Comparison of ENCODE assay signal across 13 mouse cellular contexts in genomic region chr4:141641353-141641771, GRCm38 (mm10). TPM values are rescaled to one million over a fixed set of nuclear protein-coding genes. Genes with fewer than 3 reads are reported as not detected.
DNase-seq lines count a peak whose midpoint lies in the region; TF ChIP-seq lines count a peak whose summit lies in the region.
"Had no signal": no experiment of that assay in that cellular context is flagged by ENCODE, and none has a peak within 500 bp of the region (broad histone marks: within the 10 kb centered on the region; RNA-seq: fewer than 3 reads in every experiment).

No protein-coding gene starts in this region.

- peaks cover 2% of the 10 kb centered on the region; the same call in 1 of the 2 replicates for H3K36me3 ChIP-seq in kidney, adult 2 months (ENCODE audit: control insufficient read depth, insufficient read depth, low read length)

- WGBS in kidney, adult 2 months = 38% methylated on average over 7 of the region's 7 CpGs

- H3K27ac ChIP-seq in kidney, adult 2 months (ENCODE audit: insufficient read depth, low read depth, low read length) = peak overlapping the region; percentile 90
- H3K27ac ChIP-seq: midbrain, embryonic 12.5 days had no signal

- peak overlapping the region; percentile 18 for H3K4me3 ChIP-seq in kidney, adult 2 months (ENCODE audit: insufficient read depth, low read depth, low read length)
- H3K4me3 ChIP-seq: midbrain, embryonic 12.5 days had no signal

- no peak for TF ChIP-seq CTCF in kidney, adult 2 months (conservative IDR thresholded peaks at IDR 0.05; ENCODE audit: insufficient read depth, insufficient read length, low read depth, low read length)

- peak; percentile 64 to 71 for DNase-seq in adrenal gland, adult (ENCODE audit: inconsistent age in 2 of 2, low spot score in 1 of 2)
- DNase-seq in adrenal gland, postnatal 14 days = no peak
- peak; percentile 95 for DNase-seq in kidney, adult 2 months
- no peak for DNase-seq in kidney, postnatal 4 days
- peak; percentile 72 to 78 for DNase-seq in heart, adult 9 months (ENCODE audit: low spot score in 2 of 2)
- DNase-seq in kidney, postnatal 14 days = peak; percentile 73
- DNase-seq in retina, postnatal 1 day = no peak
- DNase-seq in layer of hippocampus, postnatal 10 days (ENCODE audit: low spot score in 2 of 2) = no peak
- DNase-seq: thymus, postnatal 36 days had no signal

- H3K4me1 ChIP-seq in kidney, adult 2 months (ENCODE audit: control insufficient read depth, insufficient read depth, low read length) = peaks cover 22% of the 10 kb centered on the region

- TF ChIP-seq POLR2A in kidney, adult 2 months (IDR thresholded peaks at IDR 0.05; ENCODE audit: low read depth, low read length) = no peak

- H3K27me3 ChIP-seq in kidney, adult 2 months (replicated peaks; ENCODE audit: control insufficient read depth, insufficient read depth, low read length) = no peaks in the 10 kb centered on the region
- H3K27me3 ChIP-seq: midbrain, embryonic 12.5 days had no signal

RNA-seq across cellular contexts. Expression of gene Slc25a34, which starts 17.7 kb away (rescaled TPM):
- total RNA-seq in adrenal gland, postnatal 14 days (2021) = 31.9 and 32.5 TPM in 2 replicates
- polyA plus RNA-seq in kidney, adult 2 months (2012; rRNA removed) = 30.1 and 33.8 TPM in 2 replicates
- total RNA-seq in layer of hippocampus, postnatal 10 days (2021) = 1 to 10 TPM; 2.4 TPM
- polyA plus RNA-seq: G1E; hindbrain, embryonic 11.5 days; neural tube, embryonic 14.5 days had no signal

RNA-seq across cellular contexts. Expression of gene Tmem82, which starts 22.9 kb away (rescaled TPM):
- 9.7 and 9.9 TPM in 2 replicates for total RNA-seq in adrenal gland, postnatal 14 days (2021)
- polyA plus RNA-seq in kidney, adult 2 months (2012; rRNA removed) = 29.0 and 32.3 TPM in 2 replicates
- under 1 TPM; 0.69 to 0.98 TPM for total RNA-seq in layer of hippocampus, postnatal 10 days (2021)
- polyA plus RNA-seq: G1E had no signal

RNA-seq across cellular contexts. Expression of gene Plekhm2, which starts 23.3 kb away (rescaled TPM):
- 37.3 and 48.5 TPM in 2 replicates for total RNA-seq in adrenal gland, postnatal 14 days (2021)
- polyA plus RNA-seq in kidney, adult 2 months (2012; rRNA removed) = 79.7 and 85.4 TPM in 2 replicates
- total RNA-seq in layer of hippocampus, postnatal 10 days (2021) = 10 to 100 TPM; 55.8 to 57.4 TPM

RNA-seq across cellular contexts. Expression of gene Fblim1, which starts 35.5 kb away (rescaled TPM):
- total RNA-seq in adrenal gland, postnatal 14 days (2021) = 11.0 and 13.2 TPM in 2 replicates
- polyA plus RNA-seq in kidney, adult 2 months (2012; rRNA removed) = 10.2 and 10.5 TPM in 2 replicates
- 1 to 10 TPM; 4.6 to 5.0 TPM for total RNA-seq in layer of hippocampus, postnatal 10 days (2021)
- polyA plus RNA-seq: G1E had no signal

RNA-seq across cellular contexts. Expression of gene Rsc1a1, which starts 44.0 kb away (rescaled TPM):
- total RNA-seq in adrenal gland, postnatal 14 days (2021) = 1.5 and 3.3 TPM in 2 replicates
- polyA plus RNA-seq in kidney, adult 2 months (2012; rRNA removed) = 18.2 and 25.8 TPM in 2 replicates
- 1 to 10 TPM in 1 of 2 experiments, under 1 TPM in 1; 0.87 to 1.6 TPM for total RNA-seq in layer of hippocampus, postnatal 10 days (2021)
- polyA plus RNA-seq: midbrain, embryonic 12.5 days had no signal

Comparison
In these comparisons a context has a peak if more than half of its experiments do, and no peak if none do; other contexts are left out.
1. DNase-seq: peak in adrenal gland, adult (2 of 2), kidney, adult 2 months (single experiment), heart, adult 9 months (2 of 2) and kidney, postnatal 14 days (single experiment); none in adrenal gland, postnatal 14 days (single experiment), kidney, postnatal 4 days (0 of 2), retina, postnatal 1 day (single experiment) and layer of hippocampus, postnatal 10 days (0 of 2).